Mouse (Mus musculus) bone marrow, adult 2 months (tissue): Measurements from ENCODE around the gene Mob1a.

Experiments
- CTCF ChIP-seq: fragments of 200-500 bp; IDR thresholded peaks from 2 replicates; pipeline ENCODE4 v1.5.1; 2011; ENCODE audit warnings: low read length, control low read depth; ENCODE audit not compliant: control insufficient read depth, insufficient read depth
- POLR2A ChIP-seq: fragments of 200-500 bp; IDR thresholded peaks from 2 replicates; pipeline ENCODE4 v1.6.1; 2011; ENCODE audit warnings: low read depth, mild to moderate bottlenecking, control low read depth, low read length, borderline replicate concordance; ENCODE audit not compliant: control insufficient read depth

- no peak for TF ChIP-seq CTCF
- no peak for TF ChIP-seq POLR2A
Observed at GRCm38 (mm10) chr6:83326394-83326736, 549 bp downstream of the Mob1a start.
